Mouse (Mus musculus) megakaryocyte-erythroid progenitor cell, adult 5-6 weeks (primary cell): Measurements from ENCODE around the gene Ankrd66. TPM values are rescaled to one million over a fixed set of nuclear protein-coding genes. Genes with fewer than 3 reads are reported as not detected.

Experiments
- ATAC-seq: replicated peaks from 2 replicates; pipeline ENCODE4 v1.8.0; 2016; ENCODE audit warnings: mild to moderate bottlenecking, inconsistent platforms; ENCODE audit not compliant: severe bottlenecking, poor library complexity, low FRiP score, low TSS enrichment
- total RNA-seq, 2 experiments: library from RNA; stranded (forward) in 1 of 2; stranded (reverse) in 1 of 2; fragments of 200-1000, 215-1000 nt in 1 of 2; fragments of >200 nt in 1 of 2; fragmentation: Nextera tagmentation in 1 of 2; gene quantifications; 2 replicates each; pipeline ENCODE4 v1.2.3; 2014 to 2017

Gene Ankrd66
- total RNA-seq, 2 experiments from 2014 or later = not detected

DNA sequence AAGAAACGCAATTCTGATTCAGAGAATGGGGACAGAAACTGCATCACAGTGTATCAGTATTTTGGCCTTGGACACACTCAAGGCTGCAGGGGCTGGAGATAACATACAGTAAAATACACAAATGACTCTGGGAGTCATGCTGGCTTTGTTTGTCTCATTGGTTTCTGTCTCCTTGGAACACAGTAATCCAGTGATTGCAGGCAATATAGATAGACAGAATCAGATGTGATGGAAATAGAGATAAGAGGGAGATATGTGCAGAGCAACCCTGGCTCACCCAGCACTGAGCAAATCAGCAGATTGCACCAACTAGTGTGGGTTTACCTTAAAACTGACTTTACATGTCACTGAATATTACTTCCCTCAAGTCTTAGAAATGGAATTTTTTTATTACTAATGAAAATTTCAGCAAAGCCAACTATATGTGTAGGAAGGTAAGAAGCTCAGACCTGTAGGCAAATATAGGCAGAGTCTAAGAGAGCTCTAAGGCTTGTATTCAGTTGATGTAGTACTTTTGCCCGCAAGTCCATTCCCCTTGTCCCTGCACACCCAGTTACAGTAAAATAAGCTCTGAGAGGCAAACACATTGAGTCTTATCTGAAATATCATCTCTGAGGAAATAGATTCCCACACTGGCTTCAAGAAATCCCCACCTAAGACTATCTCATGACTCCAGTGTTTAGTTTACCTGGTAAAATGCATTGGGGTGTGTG, 54.8 kb downstream of the Ankrd66 start:
- no peak for ATAC-seq

DNA sequence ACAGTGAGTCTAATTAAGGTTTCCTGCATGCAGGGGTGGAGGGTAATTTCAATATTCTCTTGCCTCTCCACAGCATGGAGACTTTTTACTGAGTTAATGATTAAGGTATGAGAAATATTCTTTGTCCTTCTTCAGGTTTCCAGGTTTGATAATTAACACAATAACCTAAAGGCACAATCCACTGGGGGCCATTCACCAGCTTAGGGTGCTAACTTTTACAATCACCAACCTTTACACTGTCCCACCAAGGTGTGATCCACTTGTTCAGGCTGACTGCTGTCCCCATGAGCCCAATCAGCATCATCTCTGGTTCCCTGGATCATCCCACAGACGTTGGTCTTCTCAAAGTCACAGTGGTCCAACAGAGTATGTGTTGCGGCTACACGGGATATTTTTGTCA, 57.5 kb downstream of the Ankrd66 start:
- ATAC-seq = no peak

Other genes with a start within 250 kb of the Ankrd66 start
- not detected in 2 replicates for gene Adgrf5, start 183.2 kb downstream of the Ankrd66 start, total RNA-seq (2014; fragmentation: Nextera tagmentation)
- gene Adgrf5, start 183.2 kb downstream of the Ankrd66 start, total RNA-seq (2017) = 0.08 TPM in 1 of 2 replicates, not detected in the other
- not detected in 2 replicates for gene Mep1a, start 40.8 kb downstream of the Ankrd66 start, total RNA-seq (2014; fragmentation: Nextera tagmentation)
- gene Mep1a, start 40.8 kb downstream of the Ankrd66 start, total RNA-seq (2017) = not detected in 2 replicates
- gene Pla2g7, start 24.5 kb upstream of the Ankrd66 start, total RNA-seq (2014; fragmentation: Nextera tagmentation) = not detected in 2 replicates
- gene Pla2g7, start 24.5 kb upstream of the Ankrd66 start, total RNA-seq (2017) = not detected in 2 replicates
- gene Tdrd6, start 86.7 kb upstream of the Ankrd66 start, total RNA-seq (2014; fragmentation: Nextera tagmentation) = not detected in 2 replicates
- not detected in 2 replicates for gene Tdrd6, start 86.7 kb upstream of the Ankrd66 start, total RNA-seq (2017)
- 3.4 and 4.6 TPM in 2 replicates for gene Slc25a27, start 123.6 kb upstream of the Ankrd66 start, total RNA-seq (2014; fragmentation: Nextera tagmentation)
- 5.1 TPM in 1 of 2 replicates, not detected in the other for gene Slc25a27, start 123.6 kb upstream of the Ankrd66 start, total RNA-seq (2017)
- gene Cyp39a1, start 123.8 kb upstream of the Ankrd66 start, total RNA-seq (2014; fragmentation: Nextera tagmentation) = not detected in 2 replicates
- gene Cyp39a1, start 123.8 kb upstream of the Ankrd66 start, total RNA-seq (2017) = not detected in 2 replicates